Mouse (Mus musculus): ENCODE results near the gene Syk.

Gene Syk

GRCm38 (mm10) chr13:52569194-52569769, 13.7 kb upstream of the Syk start:
- DNase-seq (ENCODE audit: low spot score): no peak

GRCm38 (mm10) chr13:52570276-52570675, 12.7 kb upstream of the Syk start:
- no peak for DNase-seq (ENCODE audit: low spot score)

- DNase-seq (ENCODE audit: low spot score): no peak
These were observed 11.2 kb upstream of the Syk start for GRCm38 (mm10) chr13:52571591-52572384.

GRCm38 (mm10) chr13:52572451-52573446, 10.2 kb upstream of the Syk start:
- no peak for DNase-seq (ENCODE audit: low spot score)

- DNase-seq (ENCODE audit: low spot score): no peak
These were observed 8.7 kb upstream of the Syk start for GRCm38 (mm10) chr13:52574311-52574710.

GRCm38 (mm10) chr13:52575483-52575882, 7.5 kb upstream of the Syk start:
- DNase-seq (ENCODE audit: low spot score): no peak

GRCm38 (mm10) chr13:52576021-52576614, 6.9 kb upstream of the Syk start:
- DNase-seq (ENCODE audit: low spot score): no peak

- DNase-seq (ENCODE audit: low spot score): no peak
These were observed 6.1 kb upstream of the Syk start for GRCm38 (mm10) chr13:52576841-52577240.

GRCm38 (mm10) chr13:52577326-52577920, 5.5 kb upstream of the Syk start:
- no peak for DNase-seq (ENCODE audit: low spot score)

- DNase-seq (ENCODE audit: low spot score): no peak
These were observed 5.0 kb upstream of the Syk start for GRCm38 (mm10) chr13:52577939-52578338.

- no peak for DNase-seq (ENCODE audit: low spot score)
These were observed 4.2 kb upstream of the Syk start for GRCm38 (mm10) chr13:52578776-52579175.

GRCm38 (mm10) chr13:52582506-52582877, 481 bp upstream of the Syk start:
- DNase-seq (ENCODE audit: low spot score): no peak

- no peak for DNase-seq (ENCODE audit: low spot score)
These were observed 1.1 kb downstream of the Syk start for GRCm38 (mm10) chr13:52583943-52584562.

GRCm38 (mm10) chr13:52584654-52585455, 1.9 kb downstream of the Syk start:
- DNase-seq (ENCODE audit: low spot score): no peak

GRCm38 (mm10) chr13:52587761-52588160, 4.8 kb downstream of the Syk start:
- DNase-seq (ENCODE audit: low spot score): no peak

GRCm38 (mm10) chr13:52589043-52589442, 6.1 kb downstream of the Syk start:
- no peak for DNase-seq (ENCODE audit: low spot score)

GRCm38 (mm10) chr13:52591831-52592230, 8.9 kb downstream of the Syk start:
- DNase-seq (ENCODE audit: low spot score): no peak

GRCm38 (mm10) chr13:52596692-52597091, 13.7 kb downstream of the Syk start:
- DNase-seq (ENCODE audit: low spot score): no peak

GRCm38 (mm10) chr13:52597092-52597678, 14.2 kb downstream of the Syk start:
- DNase-seq (ENCODE audit: low spot score): no peak

- no peak for DNase-seq (ENCODE audit: low spot score)
These were observed 15.3 kb downstream of the Syk start for GRCm38 (mm10) chr13:52598233-52598632.

All from urinary bladder, postnatal 25 days (tissue).